Mouse (Mus musculus) neural tube, embryonic 14.5 days (tissue): ENCODE data around the gene Phf19. TPM values are rescaled to one million over a fixed set of nuclear protein-coding genes. Genes with fewer than 3 reads are reported as not detected.

Source experiments
- ATAC-seq: fragments of 200-750 bp; cut with Nextera tagmentation; 2 replicates; pipeline ENCODE4 v1.8.0; 2017; ENCODE audit warnings: low read depth, mild to moderate bottlenecking, moderate TSS enrichment, moderate library complexity
- H3K27ac ChIP-seq: fragments of 300-500 bp; sonication (generic); 2 replicates; pipeline ENCODE4 v1.5.1; 2014; ENCODE audit warnings: low read depth, mild to moderate bottlenecking, control low read depth, low read length, moderate library complexity, mixed read lengths
- H3K27me3 ChIP-seq: fragments of 300-500 bp; sonication (generic); 2 replicates; pipeline ENCODE4 v1.6.1; 2014; ENCODE audit warnings: low read length; ENCODE audit not compliant: control insufficient read depth, insufficient read depth
- H3K36me3 ChIP-seq: fragments of 300-500 bp; sonication (generic); 2 replicates; pipeline ENCODE4 v1.6.1; 2014; ENCODE audit warnings: low read length, mixed read lengths; ENCODE audit not compliant: control insufficient read depth, insufficient read depth
- H3K4me1 ChIP-seq: fragments of 300-500 bp; sonication (generic); 2 replicates; pipeline ENCODE4 v1.6.1; 2014; ENCODE audit warnings: low read length; ENCODE audit not compliant: control insufficient read depth, insufficient read depth
- H3K4me2 ChIP-seq: fragments of 300-500 bp; sonication (generic); 2 replicates; pipeline ENCODE4 v1.6.1; 2014; ENCODE audit warnings: mild to moderate bottlenecking, low read depth, low read length, control low read depth
- H3K4me3 ChIP-seq: fragments of 300-500 bp; sonication (generic); 2 replicates; pipeline ENCODE4 v1.5.1; 2014; ENCODE audit warnings: low read depth, low read length, control low read depth, mixed read lengths
- H3K9ac ChIP-seq: fragments of 300-500 bp; sonication (generic); replicated peaks from 2 replicates; pipeline ENCODE4 v1.6.1; 2014; ENCODE audit warnings: low read depth, mild to moderate bottlenecking, control low read depth, low read length, mixed read lengths
- H3K9me3 ChIP-seq: fragments of 300-500 bp; sonication (generic); 2 replicates; pipeline ENCODE4 v1.6.1; 2016; ENCODE audit warnings: low read length; ENCODE audit not compliant: control insufficient read depth
- WGBS: fragments of 180-500 bp; shearing (Covaris S2); extraction: QIAGEN DNeasy Blood & Tissue Kit; methylation state at CpG from one replicate; pipeline ENCODE4 v1.1.7; 2014; 5-methylcytosine and 5-hydroxymethylcytosine counted together
- polyA plus RNA-seq: library from polyadenylated mRNA; unstranded; fragments of >200 nt; fragmentation: Nextera tagmentation; extraction: Ambion mirVana; gene quantifications from 2 replicates; pipeline ENCODE4 v1.2.1, GENCODE M21; 2014

Gene Phf19
- polyA plus RNA-seq, 1 experiment from 2014 or later = 3.8 TPM

GRCm38 (mm10) chr2:34915103-34915502 lies 1.3 kb upstream of the Phf19 start:
- peaks cover 10% of the 10 kb centered on the region for H3K27me3 ChIP-seq
- H3K4me1 ChIP-seq = peaks cover 14% of the 10 kb centered on the region; the same call in 1 of the 2 replicates
- no peak overlapping the region for H3K9ac ChIP-seq
- no peak overlapping the region for H3K27ac ChIP-seq
- no peaks in the 10 kb centered on the region for H3K36me3 ChIP-seq
- H3K9me3 ChIP-seq = no peaks in the 10 kb centered on the region
- H3K4me3 ChIP-seq = no peak overlapping the region
- 53% methylated on average over 2 of the region's 2 CpGs for WGBS
- ATAC-seq = no peak
- no peak overlapping the region for H3K4me2 ChIP-seq

GRCm38 (mm10) chr2:34914823-34915082 lies 927 bp upstream of the Phf19 start:
- H3K4me2 ChIP-seq = no peak overlapping the region; the same call in 1 of the 2 replicates
- no peak for ATAC-seq
- peaks cover 10% of the 10 kb centered on the region for H3K27me3 ChIP-seq
- no peaks in the 10 kb centered on the region for H3K9me3 ChIP-seq
- H3K27ac ChIP-seq = no peak overlapping the region
- WGBS = 11% methylated on average over 2 of the region's 2 CpGs
- H3K9ac ChIP-seq = no peak overlapping the region
- no peak overlapping the region for H3K4me3 ChIP-seq
- H3K4me1 ChIP-seq = peaks cover 14% of the 10 kb centered on the region; the same call in 1 of the 2 replicates
- H3K36me3 ChIP-seq = no peaks in the 10 kb centered on the region

GRCm38 (mm10) chr2:34914069-34914822 lies 420 bp upstream of the Phf19 start:
- no peaks in the 10 kb centered on the region for H3K9me3 ChIP-seq
- peak overlapping the region; percentile 95 for H3K4me2 ChIP-seq
- H3K4me3 ChIP-seq = peak overlapping the region; percentile 50
- 2% methylated on average over 42 of the region's 50 CpGs for WGBS
- peaks cover 14% of the 10 kb centered on the region; the same call in 1 of the 2 replicates for H3K4me1 ChIP-seq
- H3K27ac ChIP-seq = no peak overlapping the region
- peaks cover 10% of the 10 kb centered on the region for H3K27me3 ChIP-seq
- H3K9ac ChIP-seq = peak overlapping the region; percentile 57
- ATAC-seq = peak; percentile 64
- H3K36me3 ChIP-seq = no peaks in the 10 kb centered on the region

GRCm38 (mm10) chr2:34912613-34913012 lies 1.2 kb downstream of the Phf19 start:
- Histone ChIP-seq H3K4me1 (peaks cover 14% of the 10 kb centered on the region; the same call in 1 of the 2 replicates), H3K9me3 (no peaks in the 10 kb centered on the region), H3K27ac (no peak overlapping the region), H3K4me3 (no peak overlapping the region), H3K36me3 (no peaks in the 10 kb centered on the region), H3K27me3 (peaks cover 10% of the 10 kb centered on the region), H3K4me2 (no peak overlapping the region), H3K9ac (no peak overlapping the region)
- WGBS = 47% methylated on average over 7 of the region's 7 CpGs
- ATAC-seq = no peak

- H3K27ac ChIP-seq = no peak overlapping the region
- H3K4me2 ChIP-seq = no peak overlapping the region
- no peaks in the 10 kb centered on the region for H3K36me3 ChIP-seq
- no peaks in the 10 kb centered on the region for H3K9me3 ChIP-seq
- 87% methylated on average over 5 of the region's 5 CpGs for WGBS
- no peak overlapping the region for H3K9ac ChIP-seq
- H3K4me3 ChIP-seq = no peak overlapping the region
- ATAC-seq = no peak
- peaks cover 10% of the 10 kb centered on the region for H3K27me3 ChIP-seq
- peaks cover 14% of the 10 kb centered on the region; the same call in 1 of the 2 replicates for H3K4me1 ChIP-seq
Observed at GRCm38 (mm10) chr2:34911871-34912270, 2.0 kb downstream of the Phf19 start.

- no peak overlapping the region for H3K9ac ChIP-seq
- ATAC-seq = no peak
- peaks cover 14% of the 10 kb centered on the region; the same call in 1 of the 2 replicates for H3K4me1 ChIP-seq
- 93% methylated on average over 4 of the region's 4 CpGs for WGBS
- H3K4me2 ChIP-seq = no peak overlapping the region
- H3K27me3 ChIP-seq = peaks cover 8% of the 10 kb centered on the region
- H3K36me3 ChIP-seq = no peaks in the 10 kb centered on the region
- H3K4me3 ChIP-seq = no peak overlapping the region
- no peak overlapping the region for H3K27ac ChIP-seq
- no peaks in the 10 kb centered on the region for H3K9me3 ChIP-seq
Observed at GRCm38 (mm10) chr2:34909719-34910118, 4.1 kb downstream of the Phf19 start.

- H3K9ac ChIP-seq = no peak overlapping the region
- ATAC-seq = no peak
- H3K27ac ChIP-seq = no peak overlapping the region
- WGBS = 40% methylated on average over 12 of the region's 12 CpGs
- H3K4me2 ChIP-seq = no peak overlapping the region
- peaks cover 5% of the 10 kb centered on the region; the same call in 1 of the 2 replicates for H3K4me1 ChIP-seq
- no peaks in the 10 kb centered on the region for H3K36me3 ChIP-seq
- no peak overlapping the region for H3K4me3 ChIP-seq
- no peaks in the 10 kb centered on the region for H3K9me3 ChIP-seq
- no peaks in the 10 kb centered on the region for H3K27me3 ChIP-seq
Observed at GRCm38 (mm10) chr2:34906861-34907604, 6.8 kb downstream of the Phf19 start.

GRCm38 (mm10) chr2:34906426-34906825 lies 7.4 kb downstream of the Phf19 start:
- Histone ChIP-seq H3K4me3 (no peak overlapping the region), H3K36me3 (no peaks in the 10 kb centered on the region), H3K27me3 (no peaks in the 10 kb centered on the region), H3K4me2 (no peak overlapping the region), H3K4me1 (peaks cover 5% of the 10 kb centered on the region; the same call in 1 of the 2 replicates), H3K9ac (no peak overlapping the region), H3K27ac (no peak overlapping the region), H3K9me3 (no peaks in the 10 kb centered on the region)
- no peak for ATAC-seq
- 72% methylated on average over 6 of the region's 6 CpGs for WGBS
